Mouse (Mus musculus): ENCODE results near the gene St6gal1. TPM values are rescaled to one million over a fixed set of nuclear protein-coding genes. Genes with fewer than 3 reads are reported as not detected.
A peak's percentile ranks its signal among the peaks of the same experiment; 100 is the strongest.

The St6gal1 gene
- polyA plus RNA-seq, 1 experiment = 13.3 TPM

GRCm38 (mm10) chr16:23243726-23244425, 19.3 kb downstream of the St6gal1 start:
- TF ChIP-seq CTCF (IDR thresholded peaks at IDR 0.05; ENCODE audit: extremely low read depth, insufficient read depth, low read length) (no peak), POLR2A (IDR thresholded peaks at IDR 0.05; ENCODE audit: extremely low read depth, insufficient read depth, low read length) (no peak)
- Histone ChIP-seq H3K4me3 (ENCODE audit: insufficient read depth, low read length) (no peak overlapping the region), H3K27ac (ENCODE audit: insufficient read depth, low read length) (no peak overlapping the region), H3K4me1 (ENCODE audit: control insufficient read depth, insufficient read depth, low read length) (peaks cover 15% of the 10 kb centered on the region)

GRCm38 (mm10) chr16:23244486-23244885, 19.9 kb downstream of the St6gal1 start:
- Histone ChIP-seq H3K4me3 (ENCODE audit: insufficient read depth, low read length) (no peak overlapping the region), H3K4me1 (ENCODE audit: control insufficient read depth, insufficient read depth, low read length) (peaks cover 14% of the 10 kb centered on the region), H3K27ac (ENCODE audit: insufficient read depth, low read length) (no peak overlapping the region)
- TF ChIP-seq POLR2A (IDR thresholded peaks at IDR 0.05; ENCODE audit: extremely low read depth, insufficient read depth, low read length) (no peak), CTCF (IDR thresholded peaks at IDR 0.05; ENCODE audit: extremely low read depth, insufficient read depth, low read length) (no peak)

DNA sequence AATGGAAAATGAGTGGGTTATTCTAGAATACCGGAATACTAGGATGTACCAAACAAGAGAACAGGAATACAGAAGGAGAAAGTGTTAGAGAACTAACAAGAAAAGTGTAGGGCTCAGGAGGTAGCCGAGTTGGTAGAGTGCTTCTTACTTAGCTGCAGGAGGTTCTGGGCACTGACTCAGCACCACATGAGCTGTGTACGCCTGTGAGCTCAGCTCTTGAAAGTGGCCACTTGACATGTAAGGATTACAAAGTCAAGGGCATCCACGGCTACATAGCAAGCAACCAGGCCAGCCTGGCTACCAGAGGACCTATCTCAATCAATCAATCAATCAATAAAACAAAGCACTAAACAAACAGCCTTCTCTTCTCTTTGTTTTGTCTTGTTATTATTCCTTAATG, 24.7 kb downstream of the St6gal1 start:
- TF ChIP-seq POLR2A (IDR thresholded peaks at IDR 0.05; ENCODE audit: extremely low read depth, insufficient read depth, low read length) = no peak
- Histone ChIP-seq H3K4me3 (ENCODE audit: insufficient read depth, low read length) (no peak overlapping the region), H3K27ac (ENCODE audit: insufficient read depth, low read length) (no peak overlapping the region), H3K4me1 (ENCODE audit: control insufficient read depth, insufficient read depth, low read length) (peaks cover 5% of the 10 kb centered on the region)

- Histone ChIP-seq H3K27ac (ENCODE audit: insufficient read depth, low read length) (no peak overlapping the region), H3K4me1 (ENCODE audit: control insufficient read depth, insufficient read depth, low read length) (peaks cover 3% of the 10 kb centered on the region), H3K4me3 (ENCODE audit: insufficient read depth, low read length) (no peak overlapping the region)
- TF ChIP-seq CTCF (IDR thresholded peaks at IDR 0.05; ENCODE audit: extremely low read depth, insufficient read depth, low read length) = no peak
- TF ChIP-seq POLR2A (IDR thresholded peaks at IDR 0.05; ENCODE audit: extremely low read depth, insufficient read depth, low read length) = no peak
Measured at GRCm38 (mm10) chr16:23249762-23250161, 25.2 kb downstream of the St6gal1 start.

- no peak overlapping the region for H3K27ac ChIP-seq (ENCODE audit: insufficient read depth, low read length)
- TF ChIP-seq CTCF (IDR thresholded peaks at IDR 0.05; ENCODE audit: extremely low read depth, insufficient read depth, low read length) (no peak), POLR2A (IDR thresholded peaks at IDR 0.05; ENCODE audit: extremely low read depth, insufficient read depth, low read length) (no peak)
- H3K4me1 ChIP-seq (ENCODE audit: control insufficient read depth, insufficient read depth, low read length) = peaks cover 3% of the 10 kb centered on the region
- H3K4me3 ChIP-seq (ENCODE audit: insufficient read depth, low read length) = no peak overlapping the region
Measured at GRCm38 (mm10) chr16:23250556-23251444, 26.3 kb downstream of the St6gal1 start.

DNA sequence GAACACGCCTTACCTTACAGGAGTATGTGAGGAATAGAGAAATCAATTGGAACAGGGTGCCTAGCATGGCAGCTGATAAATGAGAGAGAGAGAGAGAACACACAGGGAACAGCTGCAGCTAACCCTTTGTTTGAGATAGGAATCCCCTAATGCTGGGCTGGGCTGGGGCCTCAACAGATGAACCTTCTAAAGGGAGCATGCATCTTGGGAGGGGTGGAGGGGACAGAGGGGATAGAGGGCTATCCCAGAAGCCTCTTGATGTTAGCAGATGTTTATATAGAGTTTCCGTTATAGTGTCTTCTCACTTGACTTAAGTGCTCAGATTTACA, 26.9 kb downstream of the St6gal1 start:
- Histone ChIP-seq H3K4me1 (ENCODE audit: control insufficient read depth, insufficient read depth, low read length) (peaks cover 3% of the 10 kb centered on the region), H3K4me3 (ENCODE audit: insufficient read depth, low read length) (no peak overlapping the region), H3K27ac (ENCODE audit: insufficient read depth, low read length) (no peak overlapping the region)
- TF ChIP-seq CTCF (IDR thresholded peaks at IDR 0.05; ENCODE audit: extremely low read depth, insufficient read depth, low read length) (no peak), POLR2A (IDR thresholded peaks at IDR 0.05; ENCODE audit: extremely low read depth, insufficient read depth, low read length) (no peak)

GRCm38 (mm10) chr16:23253620-23254019, 29.1 kb downstream of the St6gal1 start:
- Histone ChIP-seq H3K4me3 (ENCODE audit: insufficient read depth, low read length) (no peak overlapping the region), H3K4me1 (ENCODE audit: control insufficient read depth, insufficient read depth, low read length) (peaks cover 5% of the 10 kb centered on the region), H3K27ac (ENCODE audit: insufficient read depth, low read length) (no peak overlapping the region)
- TF ChIP-seq POLR2A (IDR thresholded peaks at IDR 0.05; ENCODE audit: extremely low read depth, insufficient read depth, low read length) (no peak), CTCF (IDR thresholded peaks at IDR 0.05; ENCODE audit: extremely low read depth, insufficient read depth, low read length) (no peak)

GRCm38 (mm10) chr16:23254062-23254461, 29.5 kb downstream of the St6gal1 start:
- Histone ChIP-seq H3K27ac (ENCODE audit: insufficient read depth, low read length) (no peak overlapping the region), H3K4me1 (ENCODE audit: control insufficient read depth, insufficient read depth, low read length) (peaks cover 5% of the 10 kb centered on the region), H3K4me3 (ENCODE audit: insufficient read depth, low read length) (no peak overlapping the region)
- TF ChIP-seq CTCF (IDR thresholded peaks at IDR 0.05; ENCODE audit: extremely low read depth, insufficient read depth, low read length) = no peak
- TF ChIP-seq POLR2A (IDR thresholded peaks at IDR 0.05; ENCODE audit: extremely low read depth, insufficient read depth, low read length) = no peak

GRCm38 (mm10) chr16:23256638-23257037, 32.1 kb downstream of the St6gal1 start:
- TF ChIP-seq POLR2A (IDR thresholded peaks at IDR 0.05; ENCODE audit: extremely low read depth, insufficient read depth, low read length) (no peak), CTCF (IDR thresholded peaks at IDR 0.05; ENCODE audit: extremely low read depth, insufficient read depth, low read length) (no peak)
- Histone ChIP-seq H3K27ac (ENCODE audit: insufficient read depth, low read length) (no peak overlapping the region), H3K4me3 (ENCODE audit: insufficient read depth, low read length) (no peak overlapping the region), H3K4me1 (ENCODE audit: control insufficient read depth, insufficient read depth, low read length) (peaks cover 4% of the 10 kb centered on the region; the same call in 1 of the 2 replicates)

DNA sequence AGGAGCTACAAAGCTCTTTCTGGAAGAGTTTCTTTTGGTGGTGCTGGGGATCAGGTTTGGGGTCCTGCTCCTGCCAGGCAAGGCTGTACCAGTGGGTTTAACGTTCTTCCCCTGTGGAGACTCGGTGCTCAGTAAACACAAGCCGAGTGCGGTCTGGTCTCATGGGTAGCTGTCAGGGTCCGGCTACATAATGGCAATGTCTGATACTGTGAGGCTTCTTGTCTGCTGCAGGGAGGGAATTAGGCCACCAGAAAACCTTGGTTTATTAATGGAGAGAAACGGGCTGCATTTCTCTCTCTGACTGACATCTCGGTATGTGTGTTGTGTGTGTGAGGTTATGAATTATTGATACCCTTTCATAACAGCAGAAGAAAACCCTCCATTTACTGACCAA, 33.9 kb downstream of the St6gal1 start:
- Histone ChIP-seq H3K4me3 (ENCODE audit: insufficient read depth, low read length) (no peak overlapping the region), H3K4me1 (ENCODE audit: control insufficient read depth, insufficient read depth, low read length) (peaks cover 4% of the 10 kb centered on the region; the same call in 1 of the 2 replicates), H3K27ac (ENCODE audit: insufficient read depth, low read length) (peak overlapping the region; percentile 15; the same call in 1 of the 2 replicates)
- no peak for TF ChIP-seq CTCF (IDR thresholded peaks at IDR 0.05; ENCODE audit: extremely low read depth, insufficient read depth, low read length)
- TF ChIP-seq POLR2A (IDR thresholded peaks at IDR 0.05; ENCODE audit: extremely low read depth, insufficient read depth, low read length) = no peak
